Mouse (Mus musculus): ENCODE results near the gene Lsp1.

GRCm38 (mm10) chr7:142444171-142444570 is 16.4 kb upstream of the Lsp1 start:
- TF ChIP-seq CTCF (conservative IDR thresholded peaks at IDR 0.05; ENCODE audit: low read length) (no peak), NANOG (IDR thresholded peaks at IDR 0.05; ENCODE audit: borderline replicate concordance, low read length) (no peak), POU5F1 (IDR thresholded peaks at IDR 0.05; ENCODE audit: borderline replicate concordance, low read length) (no peak)

Data from E14TG2a.4 (cell line).